Mouse (Mus musculus) hindbrain, embryonic 13.5 days (tissue): ENCODE measurements at regions not wholly inside any gene's neighbourhood (a gene's known extent, or its start where the extent isn't known, plus 50 kb on each side); places are given as distances from the start of the nearest gene placed in this dataset.

ENCODE experiments used
- ATAC-seq: fragments of 200-750 bp; cut with Nextera tagmentation; 2 replicates; pipeline ENCODE4 v1.8.0; 2017; ENCODE audit warnings: moderate TSS enrichment; ENCODE audit not compliant: low FRiP score
- H3K27ac ChIP-seq: fragments of 300-500 bp; sonication (generic); 2 replicates; pipeline ENCODE4 v1.5.1; 2015; ENCODE audit warnings: inconsistent platforms, mild to moderate bottlenecking, moderate library complexity
- H3K27me3 ChIP-seq: fragments of 300-500 bp; sonication (generic); 2 replicates; pipeline ENCODE4 v1.6.1; 2015; ENCODE audit warnings: mild to moderate bottlenecking, inconsistent platforms
- H3K36me3 ChIP-seq: fragments of 300-500 bp; sonication (generic); 2 replicates; pipeline ENCODE4 v1.6.1; 2015; ENCODE audit warnings: mild to moderate bottlenecking, inconsistent platforms
- H3K4me1 ChIP-seq: fragments of 300-500 bp; sonication (generic); replicated peaks from 2 replicates; pipeline ENCODE4 v1.6.1; 2015; ENCODE audit warnings: inconsistent platforms
- H3K4me2 ChIP-seq: fragments of 300-500 bp; sonication (generic); 2 replicates; pipeline ENCODE4 v1.6.1; 2015; ENCODE audit warnings: inconsistent platforms, mild to moderate bottlenecking, moderate library complexity
- H3K4me3 ChIP-seq: fragments of 300-500 bp; sonication (generic); 2 replicates; pipeline ENCODE4 v1.5.1; 2015; ENCODE audit warnings: mild to moderate bottlenecking, inconsistent platforms
- H3K9ac ChIP-seq: fragments of 300-500 bp; sonication (generic); 2 replicates; pipeline ENCODE4 v1.6.1; 2015; ENCODE audit warnings: mild to moderate bottlenecking, inconsistent platforms
- H3K9me3 ChIP-seq: fragments of 300-500 bp; sonication (generic); 2 replicates; pipeline ENCODE4 v1.6.1; 2016; ENCODE audit warnings: inconsistent platforms
- WGBS: fragments of 180-500 bp; shearing (Covaris S2); methylation state at CpG from one replicate; pipeline ENCODE4 v1.1.7; 2015; 5-methylcytosine and 5-hydroxymethylcytosine counted together

- no peaks in the 10 kb centered on the region for H3K36me3 ChIP-seq
- H3K9ac ChIP-seq: no peak overlapping the region
- no peak for ATAC-seq
- no peak overlapping the region for H3K4me2 ChIP-seq
- no peaks in the 10 kb centered on the region for H3K27me3 ChIP-seq
- H3K4me1 ChIP-seq: peaks cover 4% of the 10 kb centered on the region; the same call in 1 of the 2 replicates
- no peaks in the 10 kb centered on the region for H3K9me3 ChIP-seq
- 61% methylated on average over 5 of the region's 5 CpGs for WGBS
- no peak overlapping the region for H3K4me3 ChIP-seq
- 0 out of 2 replicates have a peak overlapping the region, but pooled peaks have one; percentile 32 for H3K27ac ChIP-seq
Measured at GRCm38 (mm10) chr3:147442925-147443690, 590.9 kb downstream of the Ttll7 start.

GRCm38 (mm10) chr3:147443691-147443960 lies 591.5 kb downstream of the Ttll7 start:
- ATAC-seq: no peak
- Histone ChIP-seq H3K4me1 (peaks cover 4% of the 10 kb centered on the region; the same call in 1 of the 2 replicates), H3K27ac (0 out of 2 replicates have a peak overlapping the region, but pooled peaks have one; percentile 19)

GRCm38 (mm10) chr3:147444005-147444763 lies 592.0 kb downstream of the Ttll7 start:
- Histone ChIP-seq H3K4me1 (peaks cover 4% of the 10 kb centered on the region; the same call in 1 of the 2 replicates), H3K27ac (0 out of 2 replicates have a peak overlapping the region, but pooled peaks have one; percentile 19), H3K36me3 (no peaks in the 10 kb centered on the region), H3K9me3 (no peaks in the 10 kb centered on the region), H3K4me2 (no peak overlapping the region), H3K27me3 (no peaks in the 10 kb centered on the region), H3K4me3 (no peak overlapping the region), H3K9ac (no peak overlapping the region)
- ATAC-seq: peak; percentile 32; the same call in 1 of the 2 replicates
- 61% methylated on average over 10 of the region's 10 CpGs for WGBS

More at GRCm38 (mm10) chr3:147443691-147443960, 591.5 kb downstream of the Ttll7 start:
- no peaks in the 10 kb centered on the region for H3K27me3 ChIP-seq
- H3K9me3 ChIP-seq: no peaks in the 10 kb centered on the region
- H3K9ac ChIP-seq: no peak overlapping the region
- H3K36me3 ChIP-seq: no peaks in the 10 kb centered on the region
- H3K4me3 ChIP-seq: no peak overlapping the region
- no peak overlapping the region for H3K4me2 ChIP-seq

DNA sequence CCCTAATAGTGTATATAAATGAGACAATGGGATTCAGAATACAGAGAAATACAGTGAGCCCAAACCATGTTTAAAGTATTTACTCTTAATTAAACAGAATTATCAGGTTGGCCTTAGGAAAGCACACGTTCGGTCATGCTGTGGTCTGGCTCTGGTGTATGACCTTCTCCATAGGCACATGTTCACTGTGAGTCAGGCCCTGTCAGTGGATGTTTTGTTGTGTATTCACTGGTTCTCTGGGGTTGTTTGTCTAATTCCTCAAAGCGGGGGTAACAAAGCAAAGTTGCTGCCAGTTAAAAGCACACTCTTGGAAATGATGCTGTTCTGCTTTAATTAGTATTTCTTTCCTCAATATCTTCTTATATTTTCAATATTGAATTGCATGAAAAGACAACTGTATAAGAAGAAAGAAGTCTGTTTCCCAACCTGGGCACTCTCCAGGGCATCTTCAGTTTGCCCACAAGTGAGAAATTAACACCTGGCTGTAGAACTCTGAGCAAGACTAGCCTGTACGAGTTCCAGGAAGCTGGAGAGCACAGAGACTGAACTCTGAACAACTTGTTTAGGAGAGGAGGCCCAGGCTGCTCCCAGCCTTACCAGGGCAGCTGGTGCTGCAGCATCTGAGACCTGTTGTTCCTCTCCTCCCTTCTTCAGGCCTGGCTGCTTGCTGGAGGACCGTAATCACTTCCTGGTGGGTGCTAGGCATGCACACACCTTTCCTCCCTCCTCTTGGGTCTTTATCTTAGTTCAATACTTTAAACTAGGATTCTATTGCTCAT lies 593.1 kb downstream of the Ttll7 start:
- Histone ChIP-seq H3K4me2 (no peak overlapping the region), H3K9ac (no peak overlapping the region), H3K27ac (no peak overlapping the region), H3K27me3 (no peaks in the 10 kb centered on the region), H3K4me3 (no peak overlapping the region), H3K36me3 (no peaks in the 10 kb centered on the region), H3K4me1 (peaks cover 4% of the 10 kb centered on the region; the same call in 1 of the 2 replicates), H3K9me3 (no peaks in the 10 kb centered on the region)
- 88% methylated on average over 5 of the region's 5 CpGs for WGBS
- ATAC-seq: no peak

- no peak for ATAC-seq
- H3K9me3 ChIP-seq: no peaks in the 10 kb centered on the region
- peaks cover 4% of the 10 kb centered on the region; the same call in 1 of the 2 replicates for H3K4me1 ChIP-seq
- WGBS: 81% methylated on average over 8 of the region's 8 CpGs
- no peak overlapping the region for H3K27ac ChIP-seq
- no peaks in the 10 kb centered on the region for H3K36me3 ChIP-seq
- H3K4me3 ChIP-seq: no peak overlapping the region
- H3K4me2 ChIP-seq: no peak overlapping the region
- no peaks in the 10 kb centered on the region for H3K27me3 ChIP-seq
- no peak overlapping the region for H3K9ac ChIP-seq
Measured at GRCm38 (mm10) chr3:147445884-147446283, 593.7 kb downstream of the Ttll7 start.

DNA sequence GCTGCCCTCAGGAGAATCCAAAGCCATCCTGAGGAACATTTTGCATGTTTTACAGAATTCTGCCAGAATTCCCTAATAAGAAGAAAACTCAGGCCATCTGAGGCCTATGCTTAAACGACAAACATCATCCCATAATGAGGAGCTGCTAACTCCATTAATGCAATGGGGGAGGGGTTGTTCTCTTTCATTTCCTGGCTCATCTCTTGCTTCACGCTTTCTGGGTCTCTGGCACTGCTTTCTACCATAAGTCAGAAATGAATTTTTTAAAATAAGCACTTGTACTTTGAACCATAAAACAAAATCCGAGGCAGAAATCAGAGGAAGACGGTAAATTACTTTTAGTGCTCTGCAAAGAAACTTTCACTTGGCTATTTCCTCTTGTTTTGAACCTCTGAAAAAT lies 600.0 kb downstream of the Ttll7 start:
- Histone ChIP-seq H3K4me2 (no peak overlapping the region), H3K9me3 (no peaks in the 10 kb centered on the region), H3K4me3 (no peak overlapping the region), H3K36me3 (no peaks in the 10 kb centered on the region), H3K4me1 (no peaks in the 10 kb centered on the region), H3K27me3 (no peaks in the 10 kb centered on the region), H3K27ac (no peak overlapping the region), H3K9ac (no peak overlapping the region)
- WGBS: 64% methylated on average over 4 of the region's 4 CpGs
- ATAC-seq: no peak

- no peaks in the 10 kb centered on the region for H3K9me3 ChIP-seq
- H3K9ac ChIP-seq: no peak overlapping the region
- no peaks in the 10 kb centered on the region for H3K36me3 ChIP-seq
- H3K4me2 ChIP-seq: no peak overlapping the region
- H3K4me3 ChIP-seq: no peak overlapping the region
- ATAC-seq: 0 out of 2 replicates have a peak, but pooled peaks have one; percentile 28
- H3K4me1 ChIP-seq: no peaks in the 10 kb centered on the region; the same call in none of the 2 replicates
- WGBS: 56% methylated on average over 3 of the region's 3 CpGs
- no peaks in the 10 kb centered on the region for H3K27me3 ChIP-seq
- H3K27ac ChIP-seq: no peak overlapping the region
Measured at GRCm38 (mm10) chr3:147455383-147455782, 603.2 kb downstream of the Ttll7 start.

- Histone ChIP-seq H3K4me1 (no peaks in the 10 kb centered on the region; the same call in none of the 2 replicates), H3K4me3 (no peak overlapping the region), H3K9ac (no peak overlapping the region), H3K27ac (no peak overlapping the region), H3K9me3 (no peaks in the 10 kb centered on the region), H3K27me3 (no peaks in the 10 kb centered on the region), H3K4me2 (no peak overlapping the region), H3K36me3 (no peaks in the 10 kb centered on the region)
- WGBS: 70% methylated on average over 4 of the region's 4 CpGs
- no peak for ATAC-seq
Measured at GRCm38 (mm10) chr3:147456294-147456693, 604.1 kb downstream of the Ttll7 start.

DNA sequence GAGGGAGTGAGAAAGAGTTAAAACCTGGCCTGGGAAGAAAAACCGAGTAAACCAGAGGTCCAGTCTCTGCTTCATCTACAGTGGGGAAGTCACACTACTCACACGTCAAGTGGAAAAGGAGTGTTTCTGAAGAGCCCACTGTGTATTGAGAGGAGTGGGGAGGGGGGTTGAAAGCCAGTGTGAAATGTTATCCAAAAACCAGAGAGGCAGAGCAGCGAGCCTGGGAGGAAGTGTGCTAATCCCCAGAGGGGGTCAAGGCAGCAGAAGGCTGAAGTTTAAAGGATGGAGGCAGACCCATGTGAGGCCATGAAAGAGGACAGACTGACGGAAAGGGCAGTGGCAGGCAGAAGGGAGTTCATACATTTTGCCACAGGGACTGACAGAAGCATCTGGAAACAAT lies 605.9 kb downstream of the Ttll7 start:
- no peak for ATAC-seq
- Histone ChIP-seq H3K27ac (no peak overlapping the region), H3K27me3 (no peaks in the 10 kb centered on the region), H3K9ac (no peak overlapping the region), H3K4me1 (no peaks in the 10 kb centered on the region; the same call in none of the 2 replicates), H3K36me3 (no peaks in the 10 kb centered on the region), H3K4me2 (no peak overlapping the region), H3K9me3 (no peaks in the 10 kb centered on the region), H3K4me3 (no peak overlapping the region)
- WGBS: 50% methylated on average over 4 of the region's 4 CpGs

DNA sequence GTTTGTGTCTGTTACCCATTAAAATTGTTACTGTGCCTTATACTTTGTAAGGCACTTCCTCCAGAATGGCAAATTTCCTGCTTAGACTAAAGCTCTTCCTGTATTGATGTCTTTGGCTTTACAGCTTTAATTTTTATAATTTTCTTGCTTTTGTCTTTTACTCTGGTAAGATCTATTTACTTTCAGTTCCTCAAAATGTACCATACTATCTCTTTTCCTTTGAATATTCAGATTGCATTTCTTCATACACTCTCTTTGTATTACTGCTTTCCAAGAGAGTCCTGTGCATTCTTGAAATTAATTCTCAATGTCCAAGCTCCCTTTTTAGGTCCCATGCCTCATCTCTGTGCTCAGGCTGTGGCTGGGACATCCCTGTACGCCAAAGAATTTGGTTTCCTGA lies 627.7 kb downstream of the Ttll7 start:
- no peaks in the 10 kb centered on the region for H3K4me1 ChIP-seq
- H3K36me3 ChIP-seq: no peaks in the 10 kb centered on the region
- no peaks in the 10 kb centered on the region for H3K27me3 ChIP-seq
- no peak for ATAC-seq
- H3K9ac ChIP-seq: no peak overlapping the region
- 93% methylated on average over 1 of the region's 1 CpGs for WGBS
- no peak overlapping the region for H3K27ac ChIP-seq
- no peaks in the 10 kb centered on the region for H3K9me3 ChIP-seq
- no peak overlapping the region for H3K4me2 ChIP-seq
- H3K4me3 ChIP-seq: no peak overlapping the region
